Mouse (Mus musculus) CH12.LX (cell line): ENCODE data around the gene Ccnd1. TPM values are rescaled to one million over a fixed set of nuclear protein-coding genes. Genes with fewer than 3 reads are reported as not detected.

ENCODE experiments used
- DNase-seq: peaks from one replicate; pipeline ENCODE4 v3.0.0-alpha.2; 2013; ENCODE audit errors: extremely low read depth
- H3K27ac ChIP-seq: 2 replicates; pipeline ENCODE4 v1.5.1; 2012; ENCODE audit warnings: low read depth, mild to moderate bottlenecking, control low read depth, moderate library complexity; ENCODE audit not compliant: insufficient read depth
- H3K27me3 ChIP-seq: replicated peaks from 2 replicates; pipeline ENCODE3; 2012; ENCODE audit warnings: inconsistent platforms
- H3K36me3 ChIP-seq, 2 experiments: replicated peaks in 1 of 2; 2 replicates each; pipeline versions ENCODE3 to v1.6.1; 2012; ENCODE audit warnings: inconsistent platforms in 1 of 2, low read length in 1 of 2, mild to moderate bottlenecking in 1 of 2, mixed read lengths in 1 of 2, moderate library complexity in 1 of 2; ENCODE audit not compliant: control insufficient read depth in 1 of 2, insufficient read depth in 1 of 2
- H3K4me1 ChIP-seq, 2 experiments: 2 replicates each; pipeline ENCODE4 v1.6.1; 2012; ENCODE audit warnings: inconsistent platforms in 1 of 2, moderate library complexity in 1 of 2; ENCODE audit not compliant: insufficient read depth in 2 of 2, control insufficient read depth in 1 of 2
- H3K4me2 ChIP-seq: 2 replicates; pipeline ENCODE4 v1.6.1; 2012; ENCODE audit warnings: low read depth, mild to moderate bottlenecking, control low read depth; ENCODE audit not compliant: poor library complexity, insufficient read depth, severe bottlenecking
- H3K4me3 ChIP-seq, 3 experiments: fragments of 150-350 bp in 1 of 3; sonication (generic) in 1 of 3; replicated peaks in 1 of 3; 2 replicates each; pipeline versions ENCODE3 to v1.5.1; 2011 to 2012; ENCODE audit warnings: low read depth in 2 of 3, low read length in 2 of 3, mild to moderate bottlenecking in 2 of 3, moderate library complexity in 2 of 3, control low read depth in 1 of 3, improper control_type of control experiment in 1 of 3, inconsistent platforms in 1 of 3, mixed read lengths in 1 of 3; ENCODE audit not compliant: poor library complexity in 1 of 3
- H3K79me2 ChIP-seq: replicated peaks from 2 replicates; pipeline ENCODE4 v1.6.1; 2012; ENCODE audit warnings: mild to moderate bottlenecking, moderate library complexity; ENCODE audit not compliant: control insufficient read depth, poor library complexity, insufficient read depth, severe bottlenecking; ENCODE audit errors: extremely low read depth
- H3K9ac ChIP-seq: 2 replicates; pipeline ENCODE4 v1.6.1; 2012; ENCODE audit warnings: low read depth, mild to moderate bottlenecking, control low read depth, moderate library complexity; ENCODE audit not compliant: insufficient read depth
- H3K9me3 ChIP-seq: replicated peaks from 2 replicates; pipeline ENCODE3; 2012; ENCODE audit warnings: low read length, inconsistent platforms, mixed read lengths
- BHLHE40 ChIP-seq: IDR thresholded peaks from 2 replicates; pipeline ENCODE4 v1.6.1; 2011; ENCODE audit warnings: mild to moderate bottlenecking, low read depth, low read length, improper control_type of control experiment
- CHD1 ChIP-seq: IDR thresholded peaks from 2 replicates; pipeline ENCODE4 v1.6.1; 2012; ENCODE audit warnings: low read depth, low read length, improper control_type of control experiment, inconsistent platforms
- CTCF ChIP-seq, 2 experiments: IDR thresholded peaks in 1 of 2; conservative IDR thresholded peaks in 1 of 2; 2 replicates each; pipeline ENCODE4 v1.5.1; 2011 to 2012; ENCODE audit warnings: low read depth in 2 of 2, low read length in 2 of 2, improper control_type of control experiment in 1 of 2, inconsistent platforms in 1 of 2, mild to moderate bottlenecking in 1 of 2, moderate library complexity in 1 of 2
- ELF1 ChIP-seq: IDR thresholded peaks from 2 replicates; pipeline ENCODE4 v1.6.1; 2014; ENCODE audit warnings: low read depth, mild to moderate bottlenecking, inconsistent platforms, low read length, improper control_type of control experiment
- EP300 ChIP-seq: IDR thresholded peaks from 2 replicates; pipeline ENCODE4 v1.6.1; 2011; ENCODE audit warnings: low read length, improper control_type of control experiment
- ETS1 ChIP-seq: conservative IDR thresholded peaks from 2 replicates; pipeline ENCODE4 v1.6.1; 2012; ENCODE audit warnings: low read depth, mild to moderate bottlenecking, inconsistent platforms, low read length, improper control_type of control experiment, moderate library complexity
- MAX ChIP-seq: IDR thresholded peaks from 2 replicates; pipeline ENCODE4 v1.6.1; 2011; ENCODE audit warnings: low read length, improper control_type of control experiment
- MXI1 ChIP-seq: IDR thresholded peaks from 2 replicates; pipeline ENCODE4 v1.6.1; 2011; ENCODE audit warnings: mild to moderate bottlenecking, low read depth, low read length, improper control_type of control experiment
- PAX5 ChIP-seq: IDR thresholded peaks from 2 replicates; pipeline ENCODE4 v1.6.1; 2012; ENCODE audit warnings: low read length, inconsistent platforms, mixed read lengths
- POLR2A ChIP-seq: IDR thresholded peaks from 2 replicates; pipeline ENCODE4 v1.6.1; 2011; ENCODE audit warnings: low read depth, mild to moderate bottlenecking, improper control_type of control experiment, low read length
- RAD21 ChIP-seq: IDR thresholded peaks from 2 replicates; pipeline ENCODE4 v1.6.1; 2011; ENCODE audit warnings: low read depth, mild to moderate bottlenecking, low read length, improper control_type of control experiment, moderate library complexity
- SMC3 ChIP-seq: IDR thresholded peaks from 2 replicates; pipeline ENCODE4 v1.6.1; 2011; ENCODE audit warnings: low read depth, low read length, improper control_type of control experiment
- USF1 ChIP-seq: IDR thresholded peaks from 2 replicates; pipeline ENCODE4 v1.6.1; 2014; ENCODE audit warnings: low read depth, mild to moderate bottlenecking, inconsistent platforms, low read length, improper control_type of control experiment
- ZC3H11A ChIP-seq: IDR thresholded peaks from 2 replicates; pipeline ENCODE4 v1.6.1; 2012; ENCODE audit warnings: low read depth, mild to moderate bottlenecking, inconsistent platforms, low read length, improper control_type of control experiment
- dilution Hi-C: fragments of 300-500 bp; cut with MboI; formaldehyde crosslinking; loops from 2 replicates; pipeline ENCODE4 v1.14.3; 2020; ENCODE audit warnings: low sequenced_read_pairs; ENCODE audit not compliant: extremely low pct_unique_long_range_greater_than_20kb, extremely low pct_ligation_motif_present
- in situ Hi-C: fragments of 300-500 bp; cut with MboI; formaldehyde crosslinking; loops from 3 replicates; pipeline ENCODE4 v1.14.3; 2019; ENCODE audit warnings: low sequenced_read_pairs, low pct_ligation_motif_present, low pct_unique_long_range_greater_than_20kb, mixed read lengths
- polyA plus RNA-seq: library from polyadenylated mRNA; unstranded; fragments of >175 nt; gene quantifications from 2 replicates; pipeline ENCODE4 v1.2.1, GENCODE M21; 2012; ENCODE audit warnings: low read depth; ENCODE audit not compliant: insufficient read length
- total RNA-seq, 2 experiments: library from RNA; depleted of rRNA; stranded (reverse); fragments of 300-350 nt in 1 of 2; fragments of >200 nt in 1 of 2; gene quantifications; 2 replicates each; pipeline ENCODE4 v1.2.3; 2012 to 2014

Gene Ccnd1
- total and polyA plus RNA-seq, 3 experiments: 0.16 to 0.34 TPM; not detected in 1

GRCm38 (mm10) chr7:144942071-144942743 lies 2.5 kb upstream of the Ccnd1 start:
- Histone ChIP-seq H3K27me3 (peaks cover 86% of the 10 kb centered on the region), H3K9me3 (peaks cover 15% of the 10 kb centered on the region), H3K4me3 (no peak overlapping the region), H3K79me2 (no peaks in the 10 kb centered on the region), H3K4me2 (no peak overlapping the region), H3K27ac (no peak overlapping the region), H3K36me3 (no peaks in the 10 kb centered on the region), H3K9ac (no peak overlapping the region), H3K4me1 (peaks cover 0 to 21% of the 10 kb centered on the region in 2 experiments; a peak in 3 of 4 replicates)
- no peak for DNase-seq
- no peak for TF ChIP-seq EP300
- dilution Hi-C loops (no loop called here), in situ Hi-C loops (no loop called here)

GRCm38 (mm10) chr7:144941242-144941831 lies 1.6 kb upstream of the Ccnd1 start:
- peaks cover 15% of the 10 kb centered on the region for H3K9me3 ChIP-seq
- no peak overlapping the region for H3K9ac ChIP-seq
- no peaks in the 10 kb centered on the region for H3K36me3 ChIP-seq
- peaks cover 0 to 21% of the 10 kb centered on the region in 2 experiments; a peak in 3 of 4 replicates for H3K4me1 ChIP-seq
- dilution Hi-C loops (no loop called here), in situ Hi-C loops (no loop called here)
- H3K27me3 ChIP-seq: peaks cover 86% of the 10 kb centered on the region
- peak overlapping the region in 2 of 3 experiments; percentile 13 to 31 for H3K4me3 ChIP-seq
- TF ChIP-seq ETS1: no peak
- no peak for TF ChIP-seq CTCF (conservative IDR thresholded peaks at IDR 0.05 in 1 of 2, IDR thresholded peaks at IDR 0.05 in 1 of 2; ENCODE audit: low read depth in 2 of 2, low read length in 2 of 2)
- TF ChIP-seq BHLHE40: peak; percentile 35; the same call in 1 of the 2 replicates
- no peak for TF ChIP-seq MXI1
- DNase-seq: peak; percentile 52
- H3K4me2 ChIP-seq: peak overlapping the region; percentile 35
- no peaks in the 10 kb centered on the region for H3K79me2 ChIP-seq
- H3K27ac ChIP-seq: no peak overlapping the region

GRCm38 (mm10) chr7:144940585-144940984 lies 860 bp upstream of the Ccnd1 start:
- Histone ChIP-seq H3K4me2 (peak overlapping the region; percentile 68; the same call in 1 of the 2 replicates), H3K36me3 (no peaks in the 10 kb centered on the region), H3K9ac (no peak overlapping the region), H3K4me3 (no peak overlapping the region), H3K4me1 (peaks cover 0 to 21% of the 10 kb centered on the region in 2 experiments; a peak in 3 of 4 replicates), H3K27me3 (peaks cover 84% of the 10 kb centered on the region), H3K27ac (no peak overlapping the region), H3K79me2 (no peaks in the 10 kb centered on the region), H3K9me3 (peaks cover 15% of the 10 kb centered on the region)
- in situ Hi-C loops (no loop called here), dilution Hi-C loops (no loop called here)
- TF ChIP-seq USF1 (no peak), RAD21 (no peak), CHD1 (no peak), SMC3 (no peak), ELF1 (no peak), ZC3H11A (no peak), MAX (no peak), CTCF (conservative IDR thresholded peaks at IDR 0.05 in 1 of 2, IDR thresholded peaks at IDR 0.05 in 1 of 2; ENCODE audit: low read depth in 2 of 2, low read length in 2 of 2) (no peak), PAX5 (no peak), POLR2A (no peak), MXI1 (no peak)
- no peak for DNase-seq
